Mouse (Mus musculus) urinary bladder, postnatal 10 days (tissue): ENCODE measurements around the gene Tbl3.
A peak's percentile ranks its signal among the peaks of the same experiment; 100 is the strongest.

ENCODE experiments used
- DNase-seq: peaks from one replicate; pipeline ENCODE4 v3.0.0; 2022; ENCODE audit warnings: low spot score

Gene Tbl3

DNA sequence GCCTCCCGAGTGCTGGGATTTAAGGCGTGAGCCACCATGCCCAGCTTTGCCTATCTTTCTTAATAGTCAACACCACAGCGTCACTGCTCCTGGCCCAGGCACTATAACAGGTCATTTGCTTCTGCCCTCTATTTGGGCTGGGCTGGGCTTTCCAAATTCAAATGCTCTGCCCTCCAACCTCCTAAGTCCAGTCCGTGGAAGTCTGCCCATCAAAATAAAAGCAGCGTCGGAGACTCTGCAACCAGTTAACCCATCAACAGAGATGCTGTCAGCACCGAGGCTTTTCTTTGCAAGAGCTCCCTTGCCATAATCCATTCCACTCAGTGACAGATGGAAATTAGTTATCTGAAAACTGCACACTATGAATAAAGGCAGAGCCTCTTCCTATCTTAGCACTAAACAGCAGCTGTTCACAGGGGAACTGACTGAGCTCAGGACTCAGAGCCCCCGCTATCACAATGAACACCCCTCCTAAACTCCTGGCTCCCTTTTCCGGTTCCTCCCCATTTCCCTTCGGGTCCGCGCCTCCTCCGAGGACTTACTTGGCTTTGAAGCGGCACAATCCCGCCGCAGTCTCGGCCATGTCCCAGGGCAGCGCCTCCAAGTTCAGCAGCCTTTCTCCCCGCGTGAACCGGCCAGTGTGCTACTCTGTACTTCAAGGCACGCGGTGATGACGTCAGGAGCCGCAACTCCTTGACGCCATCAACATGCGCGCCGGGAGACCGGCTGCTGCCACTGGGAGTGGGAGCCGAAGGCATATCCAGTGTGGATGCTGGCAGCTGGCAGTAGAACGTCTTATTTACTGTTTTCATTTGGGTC, at the start of gene Tbl3:
Gene Tbl3 (minus strand): TSS at position 679 of the 819 bp plus-strand sequence.
- DNase-seq: peak; percentile 82

DNA sequence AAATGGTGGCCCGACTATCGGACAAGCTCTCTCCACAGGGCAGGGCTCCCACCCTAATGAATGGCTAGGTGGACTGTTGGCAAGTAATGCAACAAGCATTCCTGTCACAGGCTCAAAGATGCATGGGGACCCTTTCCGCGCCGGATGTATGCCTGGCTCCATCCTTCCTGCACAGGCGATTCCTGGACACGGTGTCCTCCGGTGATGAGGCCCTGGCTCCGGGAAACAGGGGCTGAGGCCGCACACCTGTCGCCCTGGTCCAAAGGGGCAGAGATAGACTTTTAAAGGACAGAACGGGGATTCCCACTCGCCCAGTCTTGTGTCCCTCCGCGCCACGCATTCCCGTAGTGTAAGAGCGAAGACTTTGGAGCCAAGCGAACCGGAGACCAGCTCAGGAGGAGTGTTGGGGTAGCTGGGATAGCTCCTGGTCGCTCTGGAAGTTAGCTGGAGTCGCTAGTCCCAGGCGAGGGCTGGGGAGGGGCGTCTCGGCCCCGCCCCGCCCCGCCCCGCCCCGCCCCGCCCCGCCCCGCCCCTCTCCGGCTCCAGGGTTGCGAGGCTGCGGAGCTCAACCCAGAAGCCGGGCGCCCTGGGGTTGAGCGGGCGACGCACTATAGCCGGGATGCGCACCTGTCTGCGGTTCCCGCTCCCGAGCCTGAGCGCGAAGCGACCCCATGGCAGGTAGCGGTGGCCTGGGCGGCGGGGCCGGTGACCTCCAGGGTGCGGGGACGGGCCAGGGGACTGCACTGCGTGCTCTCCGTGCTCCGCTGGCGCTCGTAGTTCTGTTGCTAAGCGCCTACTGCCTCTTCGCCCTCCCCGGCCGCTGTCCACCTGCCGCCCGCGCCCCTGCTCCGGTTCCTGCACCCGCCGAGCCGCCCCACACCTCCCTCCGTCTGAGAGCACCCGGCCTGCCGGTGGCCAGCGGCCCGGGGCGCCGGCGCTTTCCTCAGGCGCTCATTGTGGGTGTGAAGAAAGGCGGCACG, 45.2 kb upstream of the Tbl3 start, which contains the start of gene Hs3st6:
Gene Hs3st6 (plus strand): TSS at position 574 of the 980 bp plus-strand sequence.
- no peak for DNase-seq

- DNase-seq: no peak
Observed at GRCm38 (mm10) chr17:24751528-24751927, 44.1 kb upstream of the Tbl3 start.

DNA sequence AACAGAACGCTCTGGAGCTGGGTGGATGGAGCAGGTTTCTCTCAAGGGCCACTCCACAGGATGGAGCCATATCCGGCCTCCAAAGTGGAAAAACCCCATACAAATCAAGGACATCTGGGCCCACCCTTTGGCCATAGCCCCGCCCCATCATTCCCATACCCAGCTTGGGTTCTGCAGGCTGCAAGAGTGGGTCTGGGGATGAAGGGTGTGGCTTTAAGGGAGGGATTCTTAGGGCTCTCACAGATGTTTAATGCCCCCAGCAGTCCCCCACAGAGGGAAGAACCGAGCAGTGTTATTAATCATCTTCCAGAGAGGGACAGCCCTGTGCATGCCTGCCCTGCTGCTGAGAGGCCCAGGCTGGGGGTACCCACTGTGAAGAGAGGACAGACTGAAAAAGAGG, 39.5 kb upstream of the Tbl3 start:
- no peak for DNase-seq

GRCm38 (mm10) chr17:24745526-24746497, 38.4 kb upstream of the Tbl3 start:
- DNase-seq: peak; percentile 37

- DNase-seq: no peak
Observed at GRCm38 (mm10) chr17:24744381-24744780, 36.9 kb upstream of the Tbl3 start.

- no peak for DNase-seq
Observed at GRCm38 (mm10) chr17:24743896-24744295, 36.4 kb upstream of the Tbl3 start.

DNA sequence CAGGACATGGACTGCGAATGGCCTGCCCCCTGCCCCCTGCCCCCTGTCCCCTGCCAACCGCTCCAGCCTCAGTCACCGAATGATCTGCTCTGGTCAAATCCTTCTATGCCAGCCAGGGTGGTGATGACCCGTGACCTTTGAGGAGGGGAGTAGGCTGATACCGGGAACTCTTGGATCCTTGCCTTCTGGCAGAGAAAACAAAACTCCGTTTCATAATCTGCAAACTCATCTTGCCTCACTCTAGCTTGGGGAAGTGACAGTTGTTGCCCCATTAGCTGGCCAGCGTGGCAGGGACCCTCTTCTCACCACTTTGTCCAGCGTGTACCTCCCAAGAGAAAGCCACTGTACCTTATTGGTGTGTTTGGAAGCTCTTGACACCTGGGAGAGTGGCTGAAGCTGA, 34.8 kb upstream of the Tbl3 start:
- no peak for DNase-seq

DNA sequence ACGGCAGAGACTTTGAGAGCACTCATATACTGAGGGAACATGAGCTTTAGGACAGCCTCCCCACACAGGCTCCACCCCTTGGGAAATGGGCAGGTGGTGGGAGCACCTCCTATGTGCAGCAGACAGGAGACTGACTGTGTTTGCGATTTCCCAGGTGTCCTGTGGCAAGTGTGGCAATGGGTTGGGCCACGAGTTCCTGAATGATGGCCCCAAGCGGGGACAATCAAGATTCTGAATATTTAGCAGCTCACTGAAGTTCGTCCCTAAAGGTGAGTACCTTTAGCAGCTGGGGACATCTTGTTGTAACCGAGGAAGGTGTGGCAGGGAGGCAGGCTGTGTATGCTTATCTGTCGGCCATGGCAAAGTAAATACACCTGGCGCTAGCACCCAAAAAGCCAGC, 32.5 kb upstream of the Tbl3 start:
- DNase-seq: no peak

DNA sequence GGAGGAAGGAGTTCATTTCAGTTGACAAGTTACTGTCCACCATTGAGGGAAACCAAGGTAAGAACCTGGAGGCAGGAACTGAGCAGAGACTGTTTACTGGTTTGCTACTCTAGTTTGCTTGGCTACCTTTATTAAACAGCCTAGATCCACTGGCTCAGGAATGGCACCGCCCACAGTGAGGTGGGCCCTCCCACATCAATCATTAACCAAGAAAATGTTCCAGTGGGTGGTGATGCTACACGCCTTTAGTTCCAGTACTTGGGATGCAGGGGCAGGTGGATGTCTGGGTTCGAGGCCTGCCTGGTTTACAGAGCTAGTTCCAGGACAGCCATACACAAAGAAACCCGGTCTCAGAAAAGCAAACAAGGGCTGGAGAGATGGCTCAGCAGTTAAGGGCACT, 30.8 kb upstream of the Tbl3 start:
- no peak for DNase-seq

GRCm38 (mm10) chr17:24737135-24737810, 29.8 kb upstream of the Tbl3 start:
- no peak for DNase-seq

DNA sequence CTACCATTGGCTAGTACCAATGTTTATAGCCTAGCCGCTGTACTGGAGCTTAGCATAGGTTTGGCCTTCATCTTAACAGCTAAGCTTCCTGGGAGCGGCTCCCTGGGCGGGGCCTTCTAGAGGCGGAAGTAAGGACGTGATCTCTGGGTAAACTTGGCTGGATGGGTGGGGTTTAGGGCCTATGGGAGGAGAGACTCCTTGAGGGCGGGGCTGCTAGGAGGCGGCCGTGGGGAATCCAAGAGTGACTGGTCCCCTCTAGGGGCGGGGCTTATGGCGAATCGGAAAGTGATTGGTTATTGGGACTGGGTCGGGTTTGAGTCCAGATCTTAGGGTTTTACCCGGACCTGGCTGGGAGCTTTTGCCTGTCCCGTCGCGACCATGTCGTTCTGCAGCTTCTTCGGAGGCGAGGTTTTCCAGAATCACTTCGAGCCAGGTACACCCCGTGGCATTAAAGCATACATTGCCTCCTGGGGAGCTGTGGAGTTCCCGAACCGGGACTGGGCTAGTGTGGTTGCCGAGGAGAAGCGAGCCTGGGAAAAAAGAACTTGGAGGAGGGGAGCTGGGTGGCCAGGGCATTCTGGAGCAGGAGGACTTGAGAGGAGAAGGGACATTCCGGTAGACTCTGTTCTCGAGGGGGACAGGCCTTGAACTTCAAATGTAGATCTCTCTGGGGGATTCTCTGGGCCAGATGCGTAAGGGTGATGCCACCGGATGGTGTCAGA, 29.0 kb upstream of the Tbl3 start, which contains the start of gene Msrb1:
Gene Msrb1 (plus strand): TSS at position 313 of the 722 bp plus-strand sequence.
- DNase-seq: peak; percentile 87

GRCm38 (mm10) chr17:24735446-24735845, 28.0 kb upstream of the Tbl3 start:
- no peak for DNase-seq

DNA sequence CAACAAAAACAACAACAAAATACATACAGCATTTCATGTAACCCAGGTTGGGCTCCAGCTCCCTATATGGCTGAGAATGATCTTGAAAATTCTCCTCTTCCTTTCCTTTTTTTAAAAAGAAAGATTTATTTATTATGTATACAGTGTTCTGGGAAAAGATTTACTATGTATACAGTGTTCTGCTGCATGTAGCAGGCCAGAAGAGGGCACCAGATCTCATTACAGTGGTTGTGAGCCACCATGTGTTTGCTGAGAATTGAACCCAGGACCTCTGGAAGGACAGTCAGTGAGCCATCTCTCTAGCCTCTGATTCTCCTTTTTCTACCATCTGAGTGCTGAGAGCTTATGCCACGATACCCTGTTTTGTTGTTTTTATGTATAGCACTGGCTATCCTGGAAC, 27.1 kb upstream of the Tbl3 start:
- no peak for DNase-seq

DNA sequence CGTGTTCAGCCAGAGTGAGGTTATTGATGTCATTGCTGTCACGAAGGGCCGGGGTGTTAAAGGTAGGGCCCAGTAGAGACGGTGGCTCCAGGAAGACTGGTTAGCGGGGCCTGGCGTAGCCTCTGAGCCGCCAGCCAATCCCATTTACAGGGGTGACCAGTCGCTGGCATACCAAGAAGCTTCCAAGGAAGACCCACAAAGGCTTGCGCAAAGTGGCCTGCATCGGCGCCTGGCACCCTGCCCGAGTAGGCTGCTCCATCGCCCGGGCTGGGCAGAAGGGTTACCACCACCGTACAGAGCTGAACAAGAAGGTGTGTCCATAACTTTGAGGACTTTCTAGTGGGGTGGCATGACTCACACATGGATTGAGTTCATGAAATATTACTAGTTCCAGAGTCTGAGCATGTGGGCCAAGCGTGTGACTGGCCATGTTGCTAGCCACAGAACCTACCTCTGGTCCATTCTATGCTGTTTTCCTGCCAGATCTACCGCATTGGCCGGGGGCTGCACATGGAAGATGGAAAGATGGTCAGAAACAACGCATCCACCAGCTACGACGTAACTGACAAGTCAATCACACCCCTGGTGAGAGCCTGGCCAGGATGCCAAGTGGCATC, 26.1 kb upstream of the Tbl3 start:
- no peak for DNase-seq

DNA sequence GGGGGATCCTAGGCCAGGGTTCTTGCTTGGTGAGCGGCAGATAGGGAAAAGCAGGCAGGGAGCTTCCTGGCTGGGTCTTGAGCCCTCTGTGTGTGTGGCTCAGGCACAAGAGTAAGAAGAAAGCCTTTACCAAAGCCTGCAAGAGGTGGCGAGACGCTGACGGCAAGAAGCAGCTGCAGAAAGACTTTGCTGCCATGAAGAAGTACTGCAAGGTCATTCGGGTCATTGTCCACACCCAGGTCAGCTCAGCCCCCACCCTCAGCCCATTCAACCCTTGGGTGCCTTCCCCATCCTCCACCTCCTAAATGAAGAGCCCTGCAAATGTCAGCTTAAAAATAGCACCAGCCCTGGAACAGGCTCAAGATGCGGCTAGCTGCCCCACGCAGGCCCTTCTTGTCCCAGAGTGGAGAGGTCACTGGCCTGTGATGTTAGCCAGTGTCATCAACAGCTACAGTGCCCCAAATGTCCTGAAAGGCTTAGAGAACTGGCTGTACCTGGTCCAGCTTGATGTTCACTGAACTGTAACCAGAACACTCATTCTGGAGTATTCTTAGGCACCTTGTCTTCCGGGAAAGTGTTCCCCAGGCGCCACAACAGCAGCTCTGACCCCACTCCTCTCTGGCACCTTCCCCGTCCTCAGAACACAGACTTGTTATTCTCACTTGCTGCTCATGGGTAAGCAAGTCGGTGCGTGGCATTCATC, 24.9 kb upstream of the Tbl3 start:
- DNase-seq: no peak

DNA sequence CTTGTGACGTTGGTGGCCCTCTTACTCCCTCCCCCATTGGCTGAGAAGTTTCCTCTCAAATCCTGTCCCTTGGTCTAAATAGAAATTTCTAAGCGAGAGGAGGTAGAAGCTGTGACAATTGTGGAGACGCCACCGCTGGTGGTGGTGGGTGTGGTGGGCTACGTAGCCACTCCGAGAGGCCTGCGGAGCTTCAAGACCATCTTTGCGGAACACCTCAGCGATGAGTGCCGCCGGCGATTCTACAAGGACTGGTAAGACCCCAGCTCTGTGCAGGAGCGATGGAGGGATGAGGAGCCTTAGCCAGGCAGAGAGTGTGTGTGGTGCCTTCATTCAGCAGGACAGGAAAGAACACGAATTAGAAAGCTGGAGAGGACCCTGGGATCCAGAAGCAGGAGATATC, 23.3 kb upstream of the Tbl3 start:
- no peak for DNase-seq

DNA sequence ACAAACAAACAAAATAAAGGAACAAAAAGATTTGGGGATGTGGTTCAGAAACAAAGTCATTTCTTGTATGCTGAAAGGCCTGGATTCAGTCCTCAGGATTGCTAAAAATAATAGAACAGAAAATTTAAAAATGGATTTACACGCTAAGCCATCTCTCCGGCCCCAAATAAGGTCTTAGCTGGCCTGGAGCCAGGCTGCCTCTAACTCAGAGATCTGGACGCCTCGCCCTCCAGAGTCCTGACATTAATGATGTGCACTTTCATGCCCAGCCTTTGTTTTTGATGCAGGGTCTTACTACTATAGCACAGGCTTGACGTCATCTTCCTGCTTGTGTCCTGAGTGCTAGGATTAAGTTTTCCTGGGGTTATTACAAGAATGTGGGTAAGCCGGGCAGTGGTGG, 21.6 kb upstream of the Tbl3 start:
- DNase-seq: no peak

DNA sequence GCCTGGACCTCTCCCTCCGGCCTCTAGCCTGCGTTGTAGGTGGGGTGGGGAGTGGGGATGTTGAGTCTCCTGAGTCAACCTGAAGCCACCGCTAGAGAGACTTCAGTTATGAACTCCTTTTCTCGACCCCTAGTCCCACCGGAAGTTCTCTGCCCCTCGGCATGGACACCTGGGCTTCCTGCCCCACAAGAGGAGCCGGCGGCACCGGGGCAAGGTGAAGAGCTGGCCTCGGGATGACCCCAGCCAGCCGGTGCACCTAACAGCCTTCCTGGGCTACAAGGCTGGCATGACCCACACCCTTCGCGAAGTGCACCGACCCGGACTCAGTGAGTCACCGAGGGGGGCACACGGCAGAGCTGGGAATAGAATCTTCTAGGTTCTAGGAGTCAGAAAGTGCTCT, 20.7 kb upstream of the Tbl3 start:
- no peak for DNase-seq
